Mouse (Mus musculus) adrenal gland, postnatal 36 days (tissue): ENCODE results near the gene Gpcpd1. TPM values are rescaled to one million over a fixed set of nuclear protein-coding genes. Genes with fewer than 3 reads are reported as not detected.

Experiments used
- DNase-seq, 2 experiments: peaks; one replicate each; pipeline ENCODE4 v3.0.0; 2021; ENCODE audit warnings: mixed read lengths in 1 of 2
- total RNA-seq, 2 experiments: library from RNA; stranded (reverse); gene quantifications; 2 replicates each; pipeline ENCODE4 v1.2.3; 2021

Gpcpd1 gene
- total RNA-seq, 2 experiments from 2014 or later: 19.5 to 57.4 TPM

DNA sequence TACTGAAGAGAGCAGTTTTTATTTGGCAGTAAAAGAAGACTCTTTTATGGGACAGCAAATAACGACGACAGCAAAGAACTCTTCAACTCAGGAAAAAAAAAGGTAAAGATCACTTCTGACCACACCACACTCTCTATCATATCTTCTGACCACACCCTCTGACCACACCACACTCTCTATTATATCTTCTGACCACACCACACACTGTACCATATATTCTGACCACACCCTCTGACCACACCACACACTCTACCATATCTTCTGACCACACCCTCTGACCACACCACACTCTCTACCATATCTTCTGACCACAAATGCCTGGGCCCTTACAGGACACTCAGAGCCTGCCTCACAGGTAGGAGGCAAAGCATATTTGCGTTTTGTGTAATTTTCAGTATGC lies 106.0 kb downstream of the Gpcpd1 start:
- DNase-seq: no peak

Other genes with a start within 250 kb of the Gpcpd1 start
- gene Prokr2, start 202.3 kb downstream of the Gpcpd1 start, total RNA-seq: under 1 TPM in 1 of 2 experiments, not detected in 1; 0.07 TPM
- gene Shld1, start 99.2 kb upstream of the Gpcpd1 start, total RNA-seq: 10 to 100 TPM in 1 of 2 experiments, 1 to 10 TPM in 1; 7.7 to 12.8 TPM
- gene Chgb, start 193.5 kb upstream of the Gpcpd1 start, total RNA-seq: 1,000 to 10,000 TPM; 1,300 to 1,603 TPM
- gene Trmt6, start 228.3 kb upstream of the Gpcpd1 start, total RNA-seq: 10 to 100 TPM; 19.1 to 26.0 TPM
- gene Mcm8, start 228.4 kb upstream of the Gpcpd1 start, total RNA-seq: 1 to 10 TPM; 3.4 to 4.7 TPM